Mouse (Mus musculus) frontal cortex, postnatal 14 days (tissue): Measurements from ENCODE around the gene Tatdn3.

Source experiments
- DNase-seq, 2 experiments: peaks; one replicate each; pipeline ENCODE4 v3.0.0; 2022; ENCODE audit warnings: low spot score in 2 of 2

Gene Tatdn3

GRCm38 (mm10) chr1:191075199-191075883 lies 12.6 kb upstream of the Tatdn3 start:
- no peak for DNase-seq

- no peak for DNase-seq
Observed at GRCm38 (mm10) chr1:191073486-191073885, 10.8 kb upstream of the Tatdn3 start.

DNA sequence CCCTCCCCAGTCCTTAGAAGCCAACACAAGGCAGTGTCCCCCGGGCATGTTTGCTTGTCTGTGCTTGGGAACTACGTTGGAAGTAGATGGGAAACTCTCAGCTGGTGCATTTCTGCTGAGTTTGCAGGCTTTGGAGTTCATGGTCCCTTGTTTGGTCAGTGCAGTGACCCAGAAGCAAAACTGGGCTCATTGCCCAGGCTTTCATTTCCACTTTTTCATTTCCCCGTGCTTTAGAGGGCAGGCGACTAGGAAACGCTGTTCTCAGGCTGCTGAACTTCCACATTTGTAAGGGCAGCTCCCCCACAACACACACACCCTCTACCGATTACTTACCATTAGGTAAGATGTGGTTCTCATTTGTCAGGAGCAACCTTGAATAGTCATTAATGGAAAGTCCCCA lies 10.3 kb upstream of the Tatdn3 start:
- peak in 1 of 2 experiments; percentile 27 for DNase-seq

DNA sequence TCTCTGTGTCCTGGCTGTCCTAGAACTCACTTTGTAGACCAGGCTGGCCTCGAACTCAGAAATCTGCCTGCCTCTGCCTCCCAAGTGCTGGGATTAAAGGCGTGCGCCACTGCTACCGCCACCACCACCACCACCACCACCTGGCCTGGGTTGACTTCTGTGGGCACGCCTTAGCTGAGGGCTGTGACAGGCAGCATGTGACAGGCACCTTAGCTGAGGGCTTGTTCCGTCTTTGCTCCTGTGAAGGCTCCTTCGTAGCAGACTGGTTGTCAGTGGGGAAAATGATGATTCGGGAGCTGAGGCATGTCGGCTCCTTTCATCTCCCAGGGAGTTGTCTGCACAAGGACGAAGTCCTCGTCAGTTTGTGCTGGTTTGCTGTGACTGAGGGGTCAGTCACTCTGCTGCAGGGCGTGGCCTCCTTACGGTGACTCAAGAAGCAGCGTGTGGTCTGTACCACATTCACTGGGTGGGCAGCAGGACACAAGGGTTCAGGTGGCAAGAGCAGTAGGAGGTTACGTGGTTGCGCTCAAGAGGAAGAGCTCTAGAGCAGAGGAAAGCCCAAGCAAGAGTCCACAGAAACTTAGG lies 9.7 kb upstream of the Tatdn3 start:
- no peak for DNase-seq

- no peak for DNase-seq
Observed at GRCm38 (mm10) chr1:191071613-191072012, 8.9 kb upstream of the Tatdn3 start.

DNA sequence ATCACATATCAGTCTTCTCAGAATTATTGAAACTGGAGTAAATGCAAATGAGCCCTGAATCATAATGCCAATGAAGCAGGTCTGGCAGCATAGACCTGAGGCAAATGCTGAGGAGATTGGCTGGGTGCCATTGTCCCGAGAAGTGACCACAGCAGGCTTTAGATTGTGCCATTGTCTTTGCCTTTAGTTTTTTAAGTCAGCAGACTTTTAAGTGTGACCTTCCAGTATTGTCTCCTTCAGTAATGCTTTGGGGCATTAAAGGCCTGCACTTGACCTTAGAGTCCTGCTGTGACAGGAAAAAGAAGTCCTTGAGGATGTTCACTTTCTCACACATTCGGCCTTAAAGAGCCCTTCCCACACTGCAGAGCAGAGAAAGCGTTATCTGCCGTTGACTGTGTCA lies 7.5 kb upstream of the Tatdn3 start:
- DNase-seq = no peak

GRCm38 (mm10) chr1:191068377-191068776 lies 5.6 kb upstream of the Tatdn3 start:
- no peak for DNase-seq

GRCm38 (mm10) chr1:191065188-191065587 lies 2.5 kb upstream of the Tatdn3 start:
- DNase-seq = no peak

GRCm38 (mm10) chr1:191064535-191064934 lies 1.8 kb upstream of the Tatdn3 start:
- DNase-seq = no peak

DNA sequence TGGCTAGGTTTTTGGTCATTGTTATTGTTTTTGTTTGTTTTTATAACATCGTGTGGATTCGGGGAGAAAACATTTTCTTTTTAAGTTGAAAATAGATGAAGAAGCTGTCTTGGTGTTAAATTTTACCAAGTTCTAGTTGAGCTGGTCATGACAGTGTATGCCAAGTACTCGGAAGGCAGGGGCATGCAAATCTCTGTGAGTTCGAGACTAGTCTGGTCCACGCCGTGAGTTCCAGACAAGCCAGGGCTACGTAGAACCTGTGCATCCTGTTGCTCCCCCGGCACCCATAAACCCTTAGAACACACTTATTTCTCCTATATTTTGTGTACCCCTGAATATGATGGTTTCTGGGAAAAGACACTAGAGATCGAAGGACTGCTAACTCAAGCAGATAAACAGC lies 968 bp upstream of the Tatdn3 start:
- DNase-seq = no peak

DNA sequence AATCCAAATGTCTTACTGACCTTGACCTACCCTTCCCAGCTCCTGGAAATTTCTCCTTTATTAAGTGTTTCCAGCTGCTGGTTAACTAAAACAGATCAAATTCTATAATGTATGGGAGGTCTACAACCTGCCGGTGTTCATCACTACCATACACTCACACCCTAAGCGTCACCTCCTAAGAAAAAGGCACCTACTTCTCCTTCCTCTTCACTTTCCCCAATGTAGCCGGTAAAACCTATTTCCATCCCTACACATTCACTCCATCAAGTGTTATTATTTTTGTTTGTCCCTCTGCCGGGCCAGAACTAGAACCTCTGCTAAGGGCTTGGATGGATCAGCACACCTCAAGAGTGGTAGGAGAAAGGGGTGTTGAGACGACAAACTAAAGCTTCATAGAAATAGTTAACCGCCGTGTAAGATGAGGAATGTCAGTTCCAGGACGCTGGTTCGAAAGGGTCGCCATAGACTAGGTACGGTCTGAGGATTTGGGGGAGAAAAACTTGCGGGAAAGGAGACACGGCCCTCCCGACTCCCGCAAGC lies 421 bp downstream of the Tatdn3 start:
- no peak for DNase-seq

DNA sequence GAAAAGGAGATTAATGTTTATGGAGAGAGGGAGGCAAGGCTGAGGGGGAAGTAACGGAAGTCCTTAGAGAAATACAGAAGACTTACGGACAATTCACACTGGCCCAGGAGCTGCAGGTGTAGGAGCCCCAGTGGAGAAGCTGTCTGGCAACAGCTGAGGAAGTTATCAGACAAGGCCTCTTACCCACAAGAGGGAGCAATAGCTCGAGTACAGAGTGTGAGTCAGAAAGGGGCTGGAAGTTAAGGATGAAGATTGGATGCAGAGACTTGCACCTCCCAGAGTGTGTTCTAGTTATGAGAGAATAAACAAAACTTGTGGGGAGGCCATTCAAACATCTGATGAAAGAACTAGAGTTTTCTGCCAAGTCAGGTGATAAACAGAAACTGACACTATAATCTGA lies 5.3 kb downstream of the Tatdn3 start:
- no peak for DNase-seq

- DNase-seq = no peak
Observed at GRCm38 (mm10) chr1:191055533-191055873, 7.2 kb downstream of the Tatdn3 start.

DNA sequence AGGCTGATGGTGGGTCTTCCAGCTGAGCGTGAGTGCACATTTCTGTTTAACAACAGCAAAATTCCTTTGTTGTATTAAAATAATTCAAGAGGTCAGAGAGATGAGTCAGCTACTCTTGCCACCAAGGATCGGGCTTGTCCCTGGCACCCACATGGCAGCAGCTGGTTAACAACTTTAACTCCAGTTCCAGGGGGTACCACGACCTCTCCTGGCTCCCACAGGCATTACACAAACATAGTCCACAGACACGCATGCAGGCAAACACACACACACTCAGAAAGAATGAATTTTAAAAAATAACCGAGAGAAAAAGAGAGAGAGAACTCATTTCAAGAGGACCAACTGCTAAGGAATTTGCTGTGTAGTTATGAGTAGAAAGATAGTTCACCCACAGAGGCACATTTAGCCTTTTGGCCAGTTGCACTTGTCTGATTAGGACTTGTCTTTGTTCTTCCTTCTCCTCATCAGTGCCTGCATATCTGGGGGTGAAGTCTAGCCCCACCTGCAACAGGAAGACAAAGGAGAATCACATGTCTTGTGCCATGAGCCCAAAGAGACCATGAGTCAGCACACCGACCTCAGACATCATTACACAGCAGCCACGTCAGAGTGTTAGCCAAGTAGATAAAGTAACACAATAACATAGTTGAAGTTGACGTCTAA lies 7.7 kb downstream of the Tatdn3 start:
- DNase-seq = no peak

DNA sequence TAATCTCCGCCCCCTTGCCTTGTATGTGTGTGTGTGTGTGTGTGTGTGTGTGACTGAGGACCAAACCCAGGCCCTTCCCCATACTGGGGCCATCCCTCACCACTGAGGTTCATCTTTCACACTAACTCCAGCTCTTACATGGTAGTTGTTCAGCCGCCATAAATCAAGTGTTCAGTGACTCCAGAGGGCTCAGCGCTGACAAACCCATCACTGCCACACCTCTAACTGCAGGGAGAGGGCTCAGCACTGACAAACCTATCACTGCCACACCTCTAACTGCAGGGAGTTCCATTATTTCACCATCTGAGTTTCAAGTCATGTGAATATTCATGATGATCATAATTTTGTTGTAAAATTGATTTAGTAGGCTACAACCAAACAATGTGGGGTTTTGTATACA lies 9.2 kb downstream of the Tatdn3 start:
- no peak for DNase-seq

GRCm38 (mm10) chr1:191046231-191046824 lies 16.4 kb downstream of the Tatdn3 start:
- no peak for DNase-seq

DNA sequence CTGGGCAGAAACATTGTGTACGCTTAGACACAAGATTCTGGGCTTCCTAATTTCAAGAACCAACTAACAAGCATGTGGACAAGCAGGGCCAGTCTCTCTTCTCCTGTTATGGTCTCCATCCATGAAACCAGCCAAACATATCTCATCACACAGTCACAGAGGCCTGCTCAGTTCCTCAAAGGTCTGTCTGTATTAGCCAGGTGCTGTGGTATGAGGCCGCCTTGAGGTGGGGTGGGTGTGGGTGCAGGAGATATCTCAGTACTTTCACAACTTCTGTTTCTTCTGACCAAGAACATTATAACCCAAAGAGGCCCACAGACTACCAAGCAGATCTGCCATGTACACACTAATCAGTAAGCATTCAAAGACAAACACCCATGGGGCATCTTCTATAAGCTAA lies 17.5 kb downstream of the Tatdn3 start:
- no peak for DNase-seq

GRCm38 (mm10) chr1:191042688-191043087 lies 20.0 kb downstream of the Tatdn3 start:
- no peak for DNase-seq

DNA sequence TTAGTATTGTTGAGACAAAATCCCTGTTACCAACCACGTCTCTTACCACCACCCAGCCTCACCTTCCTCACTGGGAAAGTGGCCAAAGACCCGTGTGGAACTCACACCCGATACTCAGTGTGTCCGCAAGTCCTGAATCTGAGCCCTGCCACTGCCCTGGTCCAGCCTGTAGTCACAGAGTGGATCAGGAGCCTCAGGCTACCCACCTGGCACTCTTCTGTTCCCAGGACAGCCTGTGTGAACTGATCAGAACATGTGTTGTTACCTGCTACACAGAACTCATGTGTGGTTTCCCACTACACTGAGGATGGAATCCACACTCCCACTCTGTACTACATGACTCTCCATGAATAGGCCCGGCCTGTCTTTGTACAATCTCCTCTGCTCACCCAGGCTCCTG lies 20.6 kb downstream of the Tatdn3 start:
- DNase-seq = no peak

DNA sequence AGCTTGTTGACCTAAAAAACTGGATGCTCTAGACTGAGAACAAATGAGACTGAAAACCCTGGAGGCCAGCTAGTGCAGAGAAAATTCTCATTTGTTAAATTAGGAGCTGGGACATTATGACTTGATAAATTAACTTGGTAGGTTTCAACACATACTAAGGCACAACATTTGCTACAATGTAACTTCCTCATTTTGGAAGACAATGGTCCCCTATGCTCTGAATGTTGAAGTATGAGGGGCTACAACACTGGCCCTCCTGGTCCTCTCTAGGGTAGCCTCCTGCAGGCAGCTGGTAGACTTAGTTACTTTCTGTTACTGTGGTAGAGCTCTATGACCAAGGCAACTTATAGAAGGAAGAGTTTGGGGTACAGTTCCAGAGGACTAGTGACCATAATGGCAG lies 21.4 kb downstream of the Tatdn3 start:
- no peak for DNase-seq

GRCm38 (mm10) chr1:191037999-191038398 lies 24.7 kb downstream of the Tatdn3 start:
- no peak for DNase-seq

DNA sequence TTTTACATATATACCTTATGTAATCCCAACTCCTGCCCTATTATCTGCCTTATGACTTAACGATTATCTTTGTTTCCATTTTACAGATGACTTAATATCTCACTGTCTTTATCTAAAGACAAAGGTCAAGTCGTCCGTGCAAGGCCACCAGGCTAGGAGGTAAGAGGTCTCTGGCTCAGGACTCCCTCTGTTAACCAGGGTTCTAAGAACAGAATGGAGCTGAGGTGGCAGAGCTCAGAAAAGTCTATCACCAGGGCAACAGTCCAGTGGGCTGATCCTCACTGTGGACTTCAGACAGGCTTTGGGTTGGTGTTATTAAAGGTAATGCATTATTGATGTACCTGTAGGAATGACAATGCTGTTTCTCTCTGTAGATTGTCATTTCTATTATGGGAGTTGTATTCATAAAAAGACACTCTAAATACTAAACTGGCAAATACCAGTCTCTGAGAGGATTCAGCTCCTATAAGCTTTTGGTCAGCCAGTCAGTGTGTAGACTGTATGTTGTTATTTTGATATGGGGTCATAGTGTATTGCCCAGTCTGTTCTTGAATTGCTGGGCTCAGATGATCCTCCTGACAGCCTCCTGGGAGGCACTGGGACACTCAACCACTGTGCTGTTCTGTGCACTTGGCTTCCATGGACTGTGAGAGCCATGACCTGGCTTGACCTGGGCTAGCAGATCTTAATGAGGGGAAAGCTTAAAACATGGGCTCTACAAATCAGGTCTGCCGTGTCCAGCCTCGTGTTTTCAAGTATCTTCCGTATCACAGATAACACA lies 26.0 kb downstream of the Tatdn3 start, which contains the start of gene Spata45:
Gene Spata45, plus strand, starts transcription at position 86 of the 781 bp plus-strand sequence.
- DNase-seq = no peak
